Mouse (Mus musculus): ENCODE results near the gene Endog.
A peak's percentile ranks its signal among the peaks of the same experiment; 100 is the strongest.

DNA sequence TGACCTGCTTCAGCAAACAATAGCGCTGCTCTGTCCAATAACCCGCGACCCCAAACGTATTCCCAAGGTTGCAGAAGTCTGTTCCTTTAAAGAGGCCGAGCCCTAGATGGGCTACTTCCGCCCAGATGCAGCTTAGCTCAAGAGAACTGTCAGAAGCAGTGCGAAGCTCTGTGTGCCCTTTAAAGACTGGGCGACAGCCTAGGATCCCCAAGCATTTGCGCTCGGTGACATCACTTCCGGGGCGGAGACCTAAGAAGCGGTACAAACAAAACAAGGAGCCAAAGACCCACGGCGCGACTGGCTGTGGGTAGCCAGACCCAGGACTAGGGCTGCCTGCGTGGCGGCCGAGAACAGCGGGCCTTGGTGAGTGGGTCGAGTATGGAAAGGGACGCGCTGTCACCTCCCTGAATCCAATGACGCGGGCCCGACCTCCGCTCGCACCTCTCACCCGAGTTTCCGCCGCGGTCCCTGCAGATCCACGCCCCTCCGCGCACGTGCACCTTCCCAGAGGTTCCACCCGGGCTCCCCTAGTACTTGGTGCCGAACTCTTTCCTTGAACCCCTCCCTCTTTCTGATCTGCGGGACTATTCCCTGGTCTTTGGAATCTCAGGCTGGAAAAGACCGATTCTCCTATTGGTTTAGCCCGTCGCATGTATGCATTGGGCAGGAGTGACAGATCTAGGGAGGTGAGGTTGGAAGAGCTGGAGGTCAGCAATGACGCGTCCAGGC is 34.5 kb downstream of the Endog start, which contains the start of gene Kyat1:
- TF ChIP-seq GATA1 (IDR thresholded peaks at IDR 0.05; ENCODE audit: borderline replicate concordance, low read length) (no peak), FLI1 (IDR thresholded peaks at IDR 0.05; ENCODE audit: low read length) (peak; percentile 21; the same call in 1 of the 2 replicates)

Measured in megakaryocyte, embryonic 14.5 days (primary cell).